ENCODE assay signal across 23 mouse cellular contexts in the genomic region with DNA sequence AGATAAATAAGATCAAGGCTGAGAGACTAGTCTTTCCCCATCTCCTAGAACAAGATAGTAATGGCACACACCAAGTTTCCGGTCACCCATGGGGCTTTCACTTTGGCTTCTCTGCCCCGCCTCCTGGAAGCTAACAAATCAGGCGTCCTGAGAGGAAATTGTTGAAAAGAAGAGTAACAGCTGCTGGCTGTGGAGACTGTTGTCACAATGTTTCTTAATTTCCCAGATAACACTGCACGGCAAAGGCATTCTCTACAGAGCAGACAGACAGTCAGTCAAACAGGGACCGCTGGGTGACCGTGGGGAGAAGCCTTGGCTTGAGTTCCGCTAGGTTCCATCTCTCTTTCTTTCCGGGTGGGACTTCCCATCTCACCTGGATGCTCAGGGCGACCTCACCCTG.
DNase-seq lines count a peak whose midpoint lies in the region; ATAC-seq and TF ChIP-seq lines count a peak whose summit lies in the region.
"Had no signal": no experiment of that assay in that cellular context is flagged by ENCODE, and none has a peak within 500 bp of the region (broad histone marks: within the 10 kb centered on the region; RNA-seq: fewer than 3 reads in every experiment).

No protein-coding gene starts in this region.

- no peak for TF ChIP-seq CTCF in gastrocnemius, adult 2 months (IDR thresholded peaks at IDR 0.05)

- H3K36me3 ChIP-seq in kidney, embryonic 14.5 days (ENCODE audit: control insufficient read depth, insufficient read depth, low read length), result no peaks in the 10 kb centered on the region
- H3K36me3 ChIP-seq: embryonic facial prominence, embryonic 12.5 days; midbrain, embryonic 15.5 days had no signal

- no peaks in the 10 kb centered on the region for H3K27me3 ChIP-seq in kidney, embryonic 14.5 days (ENCODE audit: control insufficient read depth, insufficient read depth, low read length)
- H3K27me3 ChIP-seq: embryonic facial prominence, embryonic 12.5 days; forebrain, embryonic 13.5 days; megakaryocyte, embryonic 14.5 days; midbrain, embryonic 15.5 days; Patski had no signal

- H3K4me3 ChIP-seq in gastrocnemius, adult 2 months, result no peak overlapping the region
- no peak overlapping the region for H3K4me3 ChIP-seq in kidney, embryonic 14.5 days (ENCODE audit: low read length)
- H3K4me3 ChIP-seq: embryonic facial prominence, embryonic 12.5 days; erythroblast, embryonic 14.5 days; forebrain, embryonic 13.5 days; layer of hippocampus, adult 2 months; megakaryocyte, embryonic 14.5 days; midbrain, embryonic 15.5 days; myocyte had no signal

- 65% methylated on average over 9 of the region's 9 CpGs for WGBS in kidney, embryonic 14.5 days

- H3K4me1 ChIP-seq in kidney, embryonic 14.5 days (ENCODE audit: control insufficient read depth, insufficient read depth, low read length), result no peaks in the 10 kb centered on the region
- H3K4me1 ChIP-seq: forebrain, embryonic 13.5 days; megakaryocyte, embryonic 14.5 days; midbrain, embryonic 15.5 days had no signal

- DNase-seq in gastrocnemius, adult 2 months, result peak; percentile 49
- DNase-seq in gastrocnemius, postnatal 14 days, result no peak
- peak; percentile 39 for DNase-seq in kidney, postnatal 10 days
- peak; percentile 14 for DNase-seq in testis, postnatal 14 days (ENCODE audit: low spot score)
- DNase-seq in testis, postnatal 10 days (ENCODE audit: low spot score), result no peak
- no peak for DNase-seq in Muller cell, postnatal 12 days (ENCODE audit: inconsistent ontology term)
- DNase-seq: adrenal gland, postnatal 10 days; cerebellum, postnatal 10 days; gastrocnemius, postnatal 25 days; layer of hippocampus, postnatal 36 days; thymus, postnatal 4 days had no signal

- intact Hi-C loops in gastrocnemius, adult 2 months (cut with DNase I), result no loop called here
- intact Hi-C loops in gastrocnemius, postnatal 14 days (cut with DNase I; ENCODE audit: low total_unique reads), result no loop called here

- H3K4me2 ChIP-seq in kidney, embryonic 14.5 days (replicated peaks; ENCODE audit: low read depth, low read length), result no peak overlapping the region
- H3K4me2 ChIP-seq: embryonic facial prominence, embryonic 12.5 days; forebrain, embryonic 13.5 days; midbrain, embryonic 15.5 days had no signal

- ATAC-seq in kidney, embryonic 14.5 days (ENCODE audit: low FRiP score, low TSS enrichment), result no peak
- no peak for ATAC-seq in granulocyte monocyte progenitor cell, adult 5-6 weeks (replicated peaks; ENCODE audit: poor library complexity, severe bottlenecking)
- ATAC-seq: forebrain, embryonic 13.5 days; hindbrain, embryonic 16.5 days; intestine, embryonic 16.5 days; midbrain, embryonic 15.5 days; Patski had no signal

- no peak overlapping the region for H3K9ac ChIP-seq in kidney, embryonic 14.5 days (ENCODE audit: low read depth, low read length)
- H3K9ac ChIP-seq: embryonic facial prominence, embryonic 12.5 days; forebrain, embryonic 13.5 days; midbrain, embryonic 15.5 days had no signal

- H3K9me3 ChIP-seq in kidney, embryonic 14.5 days (ENCODE audit: control insufficient read depth, low read length), result no peaks in the 10 kb centered on the region
- H3K9me3 ChIP-seq: embryonic facial prominence, embryonic 12.5 days; forebrain, embryonic 13.5 days; midbrain, embryonic 15.5 days had no signal

- H3K27ac ChIP-seq in gastrocnemius, adult 2 months, result no peak overlapping the region
- H3K27ac ChIP-seq in kidney, embryonic 14.5 days (ENCODE audit: low read depth, low read length), result no peak overlapping the region
- H3K27ac ChIP-seq: embryonic facial prominence, embryonic 12.5 days; forebrain, embryonic 13.5 days; layer of hippocampus, adult 2 months; midbrain, embryonic 15.5 days had no signal

Comparison
In these comparisons a context has a peak if more than half of its experiments do, and no peak if none do; other contexts are left out.
1. DNase-seq: peak in gastrocnemius, adult 2 months (single experiment), kidney, postnatal 10 days (single experiment) and testis, postnatal 14 days (single experiment); none in gastrocnemius, postnatal 14 days (single experiment), testis, postnatal 10 days (single experiment) and Muller cell, postnatal 12 days (single experiment).